Mouse (Mus musculus) cerebellum, adult 2 months (tissue): ENCODE measurements around the gene Gckr. TPM values are rescaled to one million over a fixed set of nuclear protein-coding genes. Genes with fewer than 3 reads are reported as not detected.

ENCODE experiments used
- DNase-seq, 2 experiments: peaks; one replicate each; pipeline ENCODE4 v3.0.0; 2021
- H3K27ac ChIP-seq: fragments of 200-500 bp; 2 replicates; pipeline ENCODE4 v1.5.1; 2012; ENCODE audit warnings: low read length, control low read depth, inconsistent platforms; ENCODE audit not compliant: insufficient read depth
- H3K27me3 ChIP-seq: fragments of 200-500 bp; 2 replicates; pipeline ENCODE4 v1.6.1; 2012; ENCODE audit warnings: inconsistent platforms, mild to moderate bottlenecking, low read length, moderate library complexity; ENCODE audit not compliant: control insufficient read depth, insufficient read depth
- H3K4me1 ChIP-seq: fragments of 200-500 bp; 2 replicates; pipeline ENCODE4 v1.6.1; 2011; ENCODE audit warnings: low read length; ENCODE audit not compliant: control insufficient read depth, insufficient read depth
- H3K4me3 ChIP-seq: fragments of 200-500 bp; replicated peaks from 2 replicates; pipeline ENCODE3; 2011; ENCODE audit warnings: mild to moderate bottlenecking, low read depth, low read length, control low read depth; ENCODE audit not compliant: insufficient read depth
- CTCF ChIP-seq: fragments of 200-500 bp; IDR thresholded peaks from 2 replicates; pipeline ENCODE4 v1.5.1; 2011; ENCODE audit warnings: low read depth, mild to moderate bottlenecking, control low read depth, low read length, moderate library complexity, borderline replicate concordance; ENCODE audit not compliant: insufficient read depth
- POLR2A ChIP-seq: fragments of 200-500 bp; IDR thresholded peaks from 2 replicates; pipeline ENCODE4 v1.6.1; 2011; ENCODE audit warnings: low read length, control low read depth, borderline replicate concordance; ENCODE audit not compliant: insufficient read depth
- WGBS: fragments of 180-500 bp; shearing (Covaris S2); methylation state at CpG from one replicate; pipeline ENCODE4 v1.1.7; 2018; 5-methylcytosine and 5-hydroxymethylcytosine counted together
- polyA plus RNA-seq: library from polyadenylated mRNA; depleted of rRNA; stranded (reverse); fragments of >200 nt; gene quantifications from 2 replicates; pipeline ENCODE4 v1.2.3, GENCODE M21; 2012; rRNA removed

Gckr gene
- polyA plus RNA-seq, result 1.2 and 1.4 TPM in 2 replicates

- 70% methylated on average over 13 of the region's 13 CpGs for WGBS
- TF ChIP-seq CTCF (no peak), POLR2A (no peak)
- Histone ChIP-seq H3K27me3 (no peaks in the 10 kb centered on the region), H3K27ac (no peak within 1 kb of the TSS), H3K4me1 (peaks cover 5% of the 10 kb centered on the region; the same call in 1 of the 2 replicates), H3K4me3 (no peak within 1 kb of the TSS)
- DNase-seq, result no peak
Measured at GRCm38 (mm10) chr5:31297047-31297757, at the start of gene Gckr. Gene Gckr, plus strand, starts transcription at chr5:31297443.

- TF ChIP-seq CTCF, result no peak
- no peak for TF ChIP-seq POLR2A
- no peaks in the 10 kb centered on the region; the same call in 1 of the 2 replicates for H3K4me1 ChIP-seq
- no peak overlapping the region for H3K27ac ChIP-seq
- no peaks in the 10 kb centered on the region for H3K27me3 ChIP-seq
- WGBS, result 23% methylated on average over 4 of the region's 4 CpGs
- no peak overlapping the region for H3K4me3 ChIP-seq
- DNase-seq, result no peak
Measured at GRCm38 (mm10) chr5:31250716-31251115, 46.5 kb upstream of the Gckr start.

- no peak within 1 kb of the TSS for H3K27ac ChIP-seq
- DNase-seq, result peak; percentile 32 to 44
- H3K27me3 ChIP-seq, result no peaks in the 10 kb centered on the region
- TF ChIP-seq CTCF (no peak), POLR2A (no peak)
- no peaks in the 10 kb centered on the region; the same call in 1 of the 2 replicates for H3K4me1 ChIP-seq
- 35% methylated on average over 47 of the region's 47 CpGs for WGBS
- peak within 1 kb of the TSS; percentile 32 for H3K4me3 ChIP-seq
Measured at GRCm38 (mm10) chr5:31251541-31252101, 45.6 kb upstream of the Gckr start, which contains the start of gene Krtcap3. Gene Krtcap3, plus strand, starts transcription at chr5:31251691.

GRCm38 (mm10) chr5:31252151-31252550 lies 45.1 kb upstream of the Gckr start:
- H3K27ac ChIP-seq, result no peak overlapping the region
- peak overlapping the region; percentile 32 for H3K4me3 ChIP-seq
- no peaks in the 10 kb centered on the region for H3K27me3 ChIP-seq
- WGBS, result 65% methylated on average over 10 of the region's 10 CpGs
- TF ChIP-seq CTCF (no peak), POLR2A (no peak)
- no peak for DNase-seq
- no peaks in the 10 kb centered on the region; the same call in 1 of the 2 replicates for H3K4me1 ChIP-seq

GRCm38 (mm10) chr5:31252795-31253545 lies 44.3 kb upstream of the Gckr start:
- WGBS, result 87% methylated on average over 16 of the region's 16 CpGs
- TF ChIP-seq POLR2A (no peak), CTCF (no peak)
- DNase-seq, result no peak
- H3K4me3 ChIP-seq, result no peak overlapping the region
- no peaks in the 10 kb centered on the region; the same call in 1 of the 2 replicates for H3K4me1 ChIP-seq
- H3K27ac ChIP-seq, result no peak overlapping the region
- no peaks in the 10 kb centered on the region for H3K27me3 ChIP-seq

- H3K27me3 ChIP-seq, result no peaks in the 10 kb centered on the region
- H3K27ac ChIP-seq, result 0 out of 2 replicates have a peak overlapping the region, but pooled peaks have one; percentile 3
- DNase-seq, result no peak
- H3K4me3 ChIP-seq, result no peak overlapping the region
- TF ChIP-seq POLR2A, result no peak
- no peak for TF ChIP-seq CTCF
- WGBS, result 94% methylated on average over 8 of the region's 8 CpGs
- H3K4me1 ChIP-seq, result no peaks in the 10 kb centered on the region; the same call in 1 of the 2 replicates
Measured at GRCm38 (mm10) chr5:31253806-31254205, 43.4 kb upstream of the Gckr start.

- 74% methylated on average over 7 of the region's 7 CpGs for WGBS
- Histone ChIP-seq H3K4me3 (no peak overlapping the region), H3K27ac (no peak overlapping the region), H3K4me1 (no peaks in the 10 kb centered on the region; the same call in 1 of the 2 replicates), H3K27me3 (no peaks in the 10 kb centered on the region)
- no peak for DNase-seq
- TF ChIP-seq CTCF (no peak), POLR2A (no peak)
Measured at GRCm38 (mm10) chr5:31254452-31254851, 42.8 kb upstream of the Gckr start.
